Mouse (Mus musculus) layer of hippocampus, adult 18-20 months (tissue): ENCODE data around the gene Neurog1. TPM values are rescaled to one million over a fixed set of nuclear protein-coding genes. Genes with fewer than 3 reads are reported as not detected.
A peak's percentile ranks its signal among the peaks of the same experiment; 100 is the strongest.

Experiments used
- DNase-seq, 2 experiments: peaks; one replicate each; pipeline ENCODE4 v3.0.0; 2022; ENCODE audit warnings: low spot score in 2 of 2
- total RNA-seq, 2 experiments: library from RNA; stranded (reverse); gene quantifications; 2 replicates each; pipeline ENCODE4 v1.2.3; 2021

The Neurog1 gene
- total RNA-seq, 2 experiments from 2014 or later = 0.17 to 0.58 TPM

DNA sequence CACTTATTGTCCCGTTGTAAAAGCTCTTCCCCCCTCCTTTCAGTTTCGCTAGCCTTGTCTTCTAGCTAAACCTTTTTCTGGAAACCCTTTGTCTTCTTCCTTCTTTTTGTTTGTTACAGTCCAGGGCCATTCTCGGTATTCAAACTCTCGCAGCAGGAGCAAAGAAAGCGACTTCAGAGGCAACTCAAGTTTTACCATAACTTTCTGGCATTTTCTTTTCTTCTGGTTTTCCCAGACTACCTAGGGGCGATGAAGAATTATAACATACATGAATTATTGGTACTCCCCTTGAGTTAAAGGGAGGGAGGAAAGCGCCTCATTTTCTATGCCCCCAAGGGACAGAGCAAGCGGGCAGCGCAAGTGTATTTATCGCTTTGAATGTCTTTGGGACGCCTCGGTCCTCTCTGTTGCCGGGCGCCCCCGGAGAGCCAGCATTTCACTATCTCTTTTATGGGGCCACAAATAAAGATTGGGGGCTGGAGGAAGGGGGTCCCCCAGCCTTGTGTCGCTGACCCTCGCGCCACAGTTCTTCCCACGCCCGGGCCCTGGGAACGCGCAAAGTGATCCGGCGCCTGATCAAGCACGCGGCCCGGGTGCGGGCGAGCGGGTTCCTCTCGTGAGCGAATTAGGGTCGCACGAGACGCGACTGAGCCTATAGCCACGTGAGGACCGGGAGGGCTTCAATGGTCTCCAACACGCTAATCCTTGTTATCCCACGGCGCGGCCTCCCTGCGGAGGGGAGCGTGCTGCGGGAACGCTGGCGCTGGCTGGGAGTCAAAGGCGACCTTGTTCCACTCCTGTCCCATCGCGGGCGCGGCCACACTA lies 6.4 kb upstream of the Neurog1 start:
- no peak for DNase-seq

DNA sequence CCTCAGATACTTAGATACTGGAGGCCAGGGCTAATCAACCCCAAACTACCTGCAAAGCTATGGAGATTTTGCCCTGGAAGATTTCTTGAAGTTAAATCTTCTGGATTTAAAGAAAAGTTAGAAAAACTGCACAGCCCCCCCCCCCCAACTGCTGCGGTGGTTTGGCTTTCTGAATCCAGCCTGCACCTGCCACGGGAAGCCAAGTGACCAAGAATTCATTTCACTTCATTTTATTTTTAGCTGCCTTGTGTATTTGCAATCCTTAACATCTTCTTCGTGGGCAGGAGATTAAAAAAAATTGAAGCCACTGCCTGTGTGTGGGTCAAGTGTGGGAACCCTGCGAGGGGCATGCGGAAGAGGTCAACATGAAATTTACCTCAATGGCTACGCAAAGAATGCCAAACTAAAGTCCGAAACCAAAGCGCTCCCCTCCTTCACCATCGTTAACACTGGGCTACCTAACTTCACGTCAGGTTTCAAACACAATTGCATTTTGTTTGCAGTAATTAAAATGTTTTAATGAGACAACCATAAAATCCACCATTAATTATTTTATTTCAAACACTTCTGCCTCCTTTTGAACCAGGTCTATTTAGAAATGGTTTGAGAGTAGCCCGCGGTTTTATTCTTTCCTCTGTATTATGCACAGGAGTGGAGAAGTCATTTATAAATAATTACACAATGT lies 5.6 kb upstream of the Neurog1 start:
- no peak for DNase-seq

DNA sequence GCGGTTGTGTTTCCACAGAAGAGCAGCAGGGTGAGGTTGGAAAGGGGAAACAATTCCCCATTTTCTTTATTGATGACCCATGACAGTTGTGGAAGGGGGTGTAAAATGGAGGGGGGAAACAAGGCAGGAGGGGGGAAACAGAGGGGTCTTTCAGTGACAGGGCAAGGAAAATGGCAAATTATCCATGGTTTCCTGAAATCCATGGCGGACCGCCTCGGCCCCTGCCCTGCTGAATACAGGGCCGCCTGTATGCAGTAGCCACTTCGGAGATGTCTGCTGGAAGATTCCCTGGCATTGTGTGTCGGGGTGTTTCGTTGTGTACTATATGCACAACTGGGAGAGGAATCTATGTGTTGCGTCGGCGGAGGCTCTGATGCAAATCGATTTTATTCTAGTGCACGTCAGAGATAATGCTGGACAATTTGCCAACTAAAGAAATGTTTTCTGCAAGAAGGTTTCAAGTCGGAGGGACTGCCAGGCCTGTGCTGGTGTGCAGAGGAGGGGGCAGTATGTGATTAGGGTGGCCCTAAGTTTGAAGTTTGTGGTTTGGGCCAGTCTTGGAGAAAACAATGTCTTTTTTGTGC lies 4.8 kb upstream of the Neurog1 start:
- DNase-seq = no peak

DNA sequence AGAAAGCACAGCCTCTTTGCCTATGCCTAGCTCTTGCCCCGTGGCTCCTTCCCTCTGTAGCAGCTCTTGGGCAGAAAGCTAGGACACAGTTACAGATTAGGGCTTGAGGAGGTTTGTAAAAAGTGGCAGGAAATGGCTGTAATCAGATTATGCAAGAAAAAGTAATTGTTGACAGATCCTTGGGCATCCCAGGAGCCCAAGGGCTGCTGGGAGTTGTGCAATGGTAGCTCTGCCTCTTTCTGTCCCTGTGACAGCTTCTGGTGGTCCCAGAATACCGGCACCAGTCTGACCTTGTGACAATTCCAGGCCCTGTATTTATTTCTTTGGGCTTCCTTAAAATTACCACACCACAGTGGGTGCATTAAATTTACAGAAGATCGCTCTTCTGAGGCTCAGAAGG lies 1.4 kb upstream of the Neurog1 start:
- DNase-seq = no peak

DNA sequence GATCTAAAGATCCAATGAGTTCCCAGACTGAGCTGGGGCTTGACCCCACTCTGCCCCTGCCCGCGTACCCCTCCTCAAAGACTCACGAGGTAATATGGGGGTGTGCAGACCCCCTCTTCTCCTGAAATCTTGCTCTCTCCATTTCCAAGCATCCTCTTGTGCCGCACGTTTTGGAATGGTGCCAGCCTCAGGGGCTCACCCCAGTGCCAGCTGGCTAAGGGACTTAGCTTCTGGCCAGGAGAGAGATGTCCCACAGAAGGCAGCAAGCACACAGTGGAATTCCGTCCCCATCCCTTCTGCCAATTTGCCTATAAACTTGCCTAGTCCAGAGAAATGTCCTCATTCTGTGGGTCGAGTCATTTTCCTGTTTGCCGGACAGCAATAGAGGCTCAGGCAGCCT lies 820 bp upstream of the Neurog1 start:
- DNase-seq = no peak

DNA sequence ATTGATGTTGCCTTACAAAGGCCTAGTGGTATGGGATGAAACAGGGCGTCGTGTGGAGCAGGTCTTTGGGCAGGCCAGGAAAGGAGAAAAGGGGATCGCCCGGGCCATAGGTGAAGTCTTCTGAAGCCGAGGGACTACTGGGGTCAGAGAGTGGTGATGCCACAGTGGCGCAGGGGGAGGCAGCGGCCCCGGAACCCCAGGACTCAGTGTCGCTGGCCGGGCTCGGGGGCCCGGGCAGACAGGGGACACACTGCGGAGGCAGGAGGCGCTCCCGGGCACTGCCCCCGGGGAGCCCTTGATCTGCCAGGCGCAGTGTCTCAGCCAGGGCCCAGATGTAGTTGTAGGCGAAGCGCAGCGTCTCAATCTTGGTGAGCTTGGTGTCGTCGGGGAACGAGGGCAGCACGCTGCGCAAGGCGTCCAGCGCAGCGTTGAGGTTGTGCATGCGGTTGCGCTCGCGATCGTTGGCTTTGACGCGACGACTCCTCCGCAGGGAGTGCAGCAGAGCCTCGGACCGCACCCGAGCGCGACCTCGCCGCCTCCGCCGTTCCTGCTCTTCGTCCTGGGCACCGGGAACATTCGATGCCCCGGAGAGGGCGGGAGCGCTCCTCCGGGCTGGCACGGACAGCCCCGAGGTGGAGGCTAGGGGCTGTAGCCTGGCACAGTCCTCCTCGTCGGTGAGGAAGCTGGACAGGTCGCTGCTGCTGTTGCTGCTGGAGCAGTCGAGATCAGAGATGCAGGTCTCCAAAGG lies 613 bp downstream of the Neurog1 start:
- no peak for DNase-seq

DNA sequence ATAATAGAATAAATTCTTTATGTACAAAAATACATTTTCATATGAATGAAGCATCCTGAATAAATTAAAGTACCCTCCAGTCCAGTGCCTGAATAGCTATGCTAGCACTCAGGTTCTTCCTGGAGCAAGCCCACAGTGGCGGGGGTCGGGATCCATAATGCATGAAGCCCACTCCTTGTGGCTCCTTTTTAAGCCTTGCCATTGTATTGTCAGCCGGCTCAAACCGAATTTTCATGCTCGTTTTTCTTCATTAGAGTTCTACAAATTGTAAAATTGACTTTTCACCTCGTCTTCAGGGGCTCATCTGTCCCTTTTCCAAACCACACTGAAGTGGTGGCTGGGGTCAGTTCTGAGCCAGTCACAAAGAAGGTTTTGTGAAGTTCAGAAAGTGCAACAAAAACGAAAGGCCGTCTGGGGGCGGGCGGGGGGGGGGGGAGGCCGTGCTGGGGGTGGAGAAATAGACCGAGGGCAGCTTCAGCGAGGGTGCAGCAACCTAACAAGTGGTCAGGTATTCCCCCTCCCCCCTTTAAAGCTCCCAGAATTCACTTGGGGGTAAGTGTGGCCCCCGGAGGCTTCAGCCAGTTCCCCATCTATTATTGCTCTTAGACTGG lies 1.3 kb downstream of the Neurog1 start:
- no peak for DNase-seq

DNA sequence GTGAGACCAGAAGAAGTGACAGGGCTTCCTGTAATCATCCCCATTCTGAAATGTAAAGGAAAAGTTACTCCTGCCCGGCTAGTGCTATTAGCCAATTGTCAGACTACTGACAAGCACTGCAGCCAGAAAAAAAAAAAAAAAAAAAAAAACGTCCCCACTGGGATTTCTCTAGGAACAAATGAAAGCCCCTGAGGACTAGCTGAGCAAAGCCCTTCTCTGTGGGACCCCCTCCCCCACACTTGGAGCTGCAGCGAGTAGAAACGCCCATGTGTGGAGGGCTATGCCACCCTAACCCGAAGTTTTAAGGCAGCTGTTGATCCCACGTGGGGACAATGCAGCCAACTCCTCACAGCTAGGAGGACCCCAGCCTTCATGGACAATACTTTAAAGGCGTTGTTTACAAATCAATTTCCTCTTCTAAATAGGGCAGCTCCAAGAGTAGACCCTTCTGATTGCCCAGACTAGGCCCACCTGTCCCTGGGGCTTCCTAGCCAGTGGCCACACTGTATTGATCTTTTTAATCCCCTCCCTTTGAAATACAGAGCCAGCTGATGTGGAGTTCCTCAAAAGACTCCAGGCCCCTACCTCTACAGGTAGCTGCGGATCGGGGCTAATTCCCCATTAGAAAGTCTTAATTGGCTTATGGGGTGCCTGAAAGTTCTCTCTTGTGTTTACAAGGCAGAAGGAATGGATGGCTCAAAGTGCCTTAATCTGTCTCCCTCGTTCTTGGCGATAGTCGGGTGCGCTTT lies 2.2 kb downstream of the Neurog1 start:
- DNase-seq = no peak

DNA sequence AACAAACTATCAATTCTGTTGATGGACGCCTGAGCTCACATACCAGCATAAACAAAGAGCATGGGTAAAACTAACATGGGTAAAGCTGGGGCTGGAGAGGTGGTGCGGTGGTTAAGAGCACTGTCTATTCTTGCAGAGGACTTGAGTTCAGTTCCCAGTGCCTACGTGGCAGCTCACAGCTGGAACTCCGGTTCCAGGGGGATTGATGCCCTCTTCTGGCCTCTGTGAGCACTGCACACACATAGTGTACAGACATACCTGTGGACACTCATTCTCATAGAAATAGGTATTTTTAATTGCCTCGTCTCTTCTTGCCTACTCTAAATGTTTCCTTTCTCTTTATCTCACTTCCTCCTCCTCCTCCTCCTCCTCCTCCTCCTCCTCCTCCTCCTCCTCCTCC lies 8.9 kb downstream of the Neurog1 start:
- no peak for DNase-seq

DNA sequence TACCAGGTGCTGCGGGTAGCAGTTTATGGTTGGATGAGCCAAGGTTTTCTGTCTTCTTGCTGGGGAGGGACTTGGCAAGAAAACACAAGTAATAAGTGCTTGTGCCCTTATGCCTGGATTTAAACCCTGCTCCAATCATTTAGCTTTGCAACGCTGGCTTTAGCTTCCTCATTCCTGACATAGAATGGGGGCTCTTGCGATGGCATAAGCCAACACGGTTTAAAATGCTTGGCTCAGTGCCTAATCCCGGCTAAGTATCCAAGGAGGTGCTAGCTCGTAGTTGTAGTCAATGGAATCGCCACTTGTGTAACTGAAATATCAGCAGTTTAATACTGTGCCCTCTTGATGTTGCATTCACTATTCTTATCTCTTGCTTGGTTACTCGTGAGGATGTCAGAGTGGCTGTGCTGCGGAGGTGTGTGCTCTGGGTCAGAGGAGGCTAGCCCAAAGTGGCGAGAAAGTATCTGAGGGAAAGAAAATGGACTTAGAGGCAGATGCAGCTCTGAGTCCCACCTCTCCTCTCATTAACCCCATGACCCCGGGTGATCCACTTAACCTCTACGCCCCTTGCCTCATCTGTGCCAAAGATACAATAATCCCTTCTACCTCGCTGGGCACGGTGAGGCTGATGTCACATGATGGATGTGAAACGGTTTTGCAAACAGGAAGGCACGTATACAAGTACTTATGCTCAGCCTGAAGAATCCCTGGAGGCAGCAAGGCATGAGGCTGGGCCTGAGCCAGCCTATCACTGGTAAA lies 11.8 kb downstream of the Neurog1 start:
- DNase-seq = no peak

DNA sequence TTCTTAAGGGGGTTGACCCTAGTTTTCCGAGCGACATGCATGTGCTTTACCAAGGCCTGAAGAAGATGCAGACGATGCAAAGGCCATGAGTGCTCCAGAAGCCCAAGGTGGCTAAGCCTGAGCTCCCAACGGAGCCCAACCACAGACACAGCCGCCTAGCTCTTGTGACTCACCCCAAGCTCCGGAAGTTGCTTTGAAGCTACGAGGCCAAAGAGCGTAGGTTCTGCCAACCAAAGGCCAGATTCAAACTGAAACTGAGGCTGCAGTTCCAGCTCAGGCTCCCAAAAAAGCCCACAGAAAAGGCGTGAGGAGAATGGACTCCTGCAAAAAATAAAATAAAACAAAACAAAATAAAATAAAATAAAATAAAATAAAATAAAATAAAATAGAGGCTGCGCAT lies 14.1 kb downstream of the Neurog1 start:
- no peak for DNase-seq

DNA sequence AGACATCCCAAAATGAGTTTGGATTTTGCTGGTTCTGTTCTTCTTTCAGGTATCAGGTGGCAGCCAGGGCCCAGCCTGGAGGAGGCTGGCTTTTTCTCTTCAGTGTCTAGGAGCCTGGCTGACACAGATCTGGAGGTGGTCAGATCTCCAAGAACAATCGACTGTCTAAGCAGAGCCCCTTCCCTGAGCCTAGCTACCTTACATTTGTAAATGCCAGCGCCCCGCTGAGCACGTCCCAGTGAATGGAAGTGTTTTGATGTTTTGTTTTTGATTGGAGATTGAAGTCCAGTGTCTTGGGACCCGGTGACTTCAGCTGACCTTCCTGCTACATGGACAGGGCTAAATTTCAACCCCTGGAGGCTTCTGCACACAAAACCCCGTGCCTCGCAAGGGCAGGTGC lies 15.8 kb downstream of the Neurog1 start:
- DNase-seq = no peak

DNA sequence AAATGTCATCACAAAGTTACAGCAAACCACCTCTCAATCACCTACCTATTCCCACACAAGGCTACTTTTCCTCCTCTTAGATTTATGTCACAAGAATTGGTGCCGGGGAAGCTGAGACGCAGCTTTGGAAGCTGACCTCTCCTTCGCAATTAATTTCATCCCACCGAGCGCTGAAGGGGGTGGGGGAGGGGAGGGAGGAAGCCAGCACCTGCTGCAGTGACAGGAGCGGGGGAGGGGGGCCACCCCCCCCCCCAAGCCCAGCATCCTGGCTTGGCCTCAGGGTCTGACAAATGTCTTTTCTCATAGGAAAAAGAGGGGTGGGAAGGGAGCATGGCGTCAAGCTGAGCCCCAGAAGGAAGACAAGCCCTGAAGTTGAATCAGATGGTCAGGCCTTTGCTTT lies 23.2 kb downstream of the Neurog1 start:
- no peak for DNase-seq

DNA sequence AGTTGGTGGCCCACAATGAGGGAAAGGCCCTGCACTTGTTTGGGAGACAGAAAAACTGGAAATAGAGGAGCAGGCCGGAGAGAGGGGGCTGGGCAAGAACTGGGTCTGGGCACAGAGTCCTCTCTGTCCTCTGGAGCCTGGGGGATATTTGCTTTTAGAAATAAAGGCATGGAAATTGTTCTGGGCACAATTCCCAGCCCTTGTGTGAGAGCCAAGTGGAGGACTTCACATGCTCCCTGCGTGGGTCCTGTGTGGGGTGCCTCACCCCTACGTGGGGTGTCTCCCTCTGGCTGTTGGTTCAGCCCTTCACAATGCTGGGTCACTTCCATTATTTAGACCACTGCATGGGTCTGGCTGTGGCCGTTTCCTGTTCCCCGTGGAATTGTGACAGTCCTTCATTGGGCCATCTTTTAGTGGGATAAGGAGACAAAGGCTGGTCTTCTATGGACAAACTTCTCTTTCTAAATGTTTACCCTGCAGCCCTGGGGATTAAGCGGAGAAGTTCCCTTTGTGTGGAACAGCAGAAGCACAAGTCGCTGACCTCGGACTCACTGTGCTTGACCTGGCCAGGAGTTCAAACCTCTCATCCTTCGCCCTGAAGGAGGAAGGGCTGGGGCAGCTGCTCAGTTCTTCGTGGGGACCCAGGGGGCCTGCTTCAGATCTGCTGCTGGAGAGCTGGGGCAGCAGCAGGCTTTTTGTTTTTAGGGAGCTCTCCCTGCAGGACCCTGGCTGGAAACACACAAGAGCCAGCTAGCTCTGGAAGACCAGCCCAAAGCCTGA lies 25.6 kb downstream of the Neurog1 start:
- DNase-seq = peak; percentile 28 to 69

DNA sequence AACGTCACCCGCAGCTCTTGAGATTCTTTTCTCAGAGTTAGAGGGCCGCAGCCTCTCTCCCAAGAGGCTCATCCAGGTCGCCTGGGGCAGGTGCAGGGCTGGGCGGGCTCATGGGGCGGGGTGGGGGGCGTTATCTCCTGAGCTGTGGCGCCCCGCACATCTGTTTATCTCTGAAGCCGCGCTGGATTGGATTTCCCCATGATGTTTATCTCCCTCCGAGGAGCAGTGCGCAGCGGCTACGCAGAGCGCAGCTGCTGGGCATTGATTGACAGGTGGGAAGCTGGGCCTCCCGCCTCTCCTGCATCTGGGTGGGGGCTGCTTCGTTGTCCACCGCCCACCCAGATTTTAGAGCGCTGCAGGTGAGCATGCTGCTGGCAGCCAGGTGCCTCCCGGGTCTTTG lies 28.3 kb downstream of the Neurog1 start:
- DNase-seq = no peak

DNA sequence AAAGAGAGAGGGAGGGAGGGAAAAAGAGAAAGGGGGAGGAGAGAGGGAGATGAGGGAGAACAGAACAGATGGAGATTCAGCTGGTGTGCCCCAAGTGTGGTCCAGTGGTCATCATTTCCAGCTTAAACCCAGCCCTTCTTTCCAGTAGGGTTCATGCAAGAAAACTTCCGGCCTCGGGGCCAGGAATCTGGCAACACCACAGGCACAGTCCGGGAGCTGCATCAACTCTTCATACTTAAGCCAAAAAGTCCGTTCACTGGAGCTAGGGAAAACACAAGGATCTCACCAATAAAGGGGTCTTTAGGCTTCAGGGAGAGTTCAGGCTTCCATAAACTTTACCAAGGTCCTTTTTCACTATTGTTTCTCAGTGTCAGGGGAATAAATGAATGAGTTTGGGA lies 29.1 kb downstream of the Neurog1 start:
- no peak for DNase-seq

DNA sequence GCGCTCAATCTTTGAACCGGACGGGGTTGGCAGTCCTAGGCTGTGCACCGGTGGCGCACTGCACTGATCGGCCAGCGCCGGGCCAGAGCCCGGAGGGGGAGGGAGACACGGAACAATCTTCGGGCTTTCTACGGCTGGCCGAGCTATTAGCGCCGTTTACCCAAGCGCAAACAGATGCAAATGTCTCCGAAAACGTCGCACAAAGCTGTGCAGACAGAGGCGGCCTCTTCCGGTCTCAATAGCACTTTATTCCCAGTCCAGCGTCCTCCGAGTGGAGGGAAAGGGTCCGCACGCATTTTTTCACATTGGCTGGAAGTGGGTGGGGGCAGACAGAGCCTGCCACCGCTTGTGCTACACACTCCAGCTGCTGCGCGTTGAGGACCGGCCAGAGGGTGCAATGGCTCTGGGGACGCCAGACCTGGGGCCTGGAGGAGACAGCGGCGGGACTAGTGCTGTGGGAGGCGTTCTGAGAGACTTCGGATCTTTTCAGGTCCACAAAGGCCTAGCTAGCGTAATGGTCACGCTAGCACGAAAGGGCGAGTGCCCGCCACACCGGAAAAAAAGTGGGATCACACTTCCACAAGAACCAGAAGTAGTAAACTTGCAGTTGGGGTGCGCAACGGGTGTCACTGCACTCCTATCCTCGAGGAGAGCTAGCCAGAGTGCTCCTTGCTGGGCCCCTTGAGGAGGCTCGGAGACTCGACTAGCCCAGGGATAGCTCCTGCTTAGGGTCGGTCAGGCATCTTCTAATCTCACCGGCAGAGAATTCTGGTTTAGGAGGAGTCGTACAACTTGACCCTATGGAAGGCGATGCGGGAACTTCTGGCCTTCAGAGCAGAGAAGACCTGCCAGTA lies 29.7 kb downstream of the Neurog1 start:
- peak; percentile 8 to 38 for DNase-seq
